Mouse (Mus musculus) kidney, embryonic 15.5 days (tissue): ENCODE measurements around the gene Foxj2. TPM values are rescaled to one million over a fixed set of nuclear protein-coding genes. Genes with fewer than 3 reads are reported as not detected.

Experiments used
- ATAC-seq: fragments of 200-750 bp; cut with Nextera tagmentation; replicated peaks from 2 replicates; pipeline ENCODE4 v1.8.0; 2017; ENCODE audit warnings: moderate TSS enrichment; ENCODE audit not compliant: low FRiP score
- H3K27ac ChIP-seq: fragments of 300-500 bp; sonication (generic); 2 replicates; pipeline ENCODE4 v1.5.1; 2015; ENCODE audit warnings: mild to moderate bottlenecking, inconsistent platforms
- H3K27me3 ChIP-seq: fragments of 300-500 bp; sonication (generic); 2 replicates; pipeline ENCODE4 v1.6.1; 2015; ENCODE audit warnings: inconsistent platforms
- H3K36me3 ChIP-seq: fragments of 300-500 bp; sonication (generic); 2 replicates; pipeline ENCODE4 v1.6.1; 2015; ENCODE audit warnings: inconsistent platforms
- H3K4me1 ChIP-seq: fragments of 300-500 bp; sonication (generic); 2 replicates; pipeline ENCODE4 v1.6.1; 2015; ENCODE audit warnings: inconsistent platforms
- H3K4me2 ChIP-seq: fragments of 300-500 bp; sonication (generic); 2 replicates; pipeline ENCODE4 v1.6.1; 2015; ENCODE audit warnings: moderate library complexity, mild to moderate bottlenecking, inconsistent platforms
- H3K4me3 ChIP-seq: fragments of 300-500 bp; sonication (generic); replicated peaks from 2 replicates; pipeline ENCODE4 v1.5.1; 2015; ENCODE audit warnings: mild to moderate bottlenecking, inconsistent platforms
- H3K9ac ChIP-seq: fragments of 300-500 bp; sonication (generic); 2 replicates; pipeline ENCODE4 v1.6.1; 2015; ENCODE audit warnings: mild to moderate bottlenecking, inconsistent platforms
- H3K9me3 ChIP-seq: fragments of 300-500 bp; sonication (generic); replicated peaks from 2 replicates; pipeline ENCODE4 v1.6.1; 2016; ENCODE audit warnings: inconsistent platforms
- WGBS: fragments of 180-500 bp; shearing (Covaris S2); methylation state at CpG from one replicate; pipeline ENCODE4 v1.1.7; 2015; ENCODE audit warnings: mixed read lengths; 5-methylcytosine and 5-hydroxymethylcytosine counted together
- microRNA-seq: library from miRNA; unstranded; fragments of <30 nt; microRNA quantifications from one replicate; pipeline ENCODE4, GENCODE M21; 2016
- polyA plus RNA-seq: library from polyadenylated mRNA; unstranded; fragments of >200 nt; fragmentation: Nextera tagmentation; extraction: Ambion mirVana; gene quantifications from 2 replicates; pipeline ENCODE4 v1.2.1, GENCODE M21; 2015

Foxj2 gene
- polyA plus RNA-seq, 1 experiment from 2014 or later, result 6.3 TPM

- no peak for ATAC-seq
- no peaks in the 10 kb centered on the region for H3K4me1 ChIP-seq
- H3K4me3 ChIP-seq, result no peak overlapping the region
- no peak overlapping the region for H3K9ac ChIP-seq
- H3K27ac ChIP-seq, result no peak overlapping the region
- H3K9me3 ChIP-seq, result no peaks in the 10 kb centered on the region
- H3K36me3 ChIP-seq, result peaks cover 95% of the 10 kb centered on the region
- H3K4me2 ChIP-seq, result no peak overlapping the region
- WGBS, result 91% methylated on average over 9 of the region's 9 CpGs
- no peaks in the 10 kb centered on the region for H3K27me3 ChIP-seq
Observed at GRCm38 (mm10) chr6:122883603-122884002, 63.9 kb downstream of the Foxj2 start.

DNA sequence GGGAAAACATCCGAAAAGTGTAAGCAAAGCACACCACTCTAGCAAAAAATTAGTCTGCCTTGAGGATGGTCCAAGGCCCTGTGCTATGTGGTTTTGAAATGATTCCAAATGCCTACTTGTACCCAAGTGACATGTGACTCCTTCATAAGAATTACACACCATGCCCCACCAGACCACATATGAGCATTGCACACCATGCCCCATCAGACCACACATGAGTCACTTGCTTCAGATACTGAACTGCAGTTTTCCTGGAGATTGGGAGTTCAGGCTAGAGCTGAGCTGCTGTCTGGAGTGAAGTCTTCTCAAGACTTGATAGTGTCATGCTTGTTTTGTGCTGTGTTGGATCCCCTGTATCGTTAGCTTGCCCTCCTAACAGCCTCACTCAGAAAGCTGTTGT lies 69.9 kb downstream of the Foxj2 start:
- WGBS, result 90% methylated on average over 2 of the region's 2 CpGs
- ATAC-seq, result no peak
- no peaks in the 10 kb centered on the region for H3K9me3 ChIP-seq

GRCm38 (mm10) chr6:122892442-122893049 lies 72.8 kb downstream of the Foxj2 start:
- H3K4me3 ChIP-seq, result no peak overlapping the region

More for the DNA sequence above, 69.9 kb downstream of the Foxj2 start:
- H3K4me2 ChIP-seq, result no peak overlapping the region
- no peak overlapping the region for H3K4me3 ChIP-seq
- H3K27ac ChIP-seq, result no peak overlapping the region
- no peak overlapping the region for H3K9ac ChIP-seq
- H3K27me3 ChIP-seq, result no peaks in the 10 kb centered on the region
- H3K4me1 ChIP-seq, result no peaks in the 10 kb centered on the region
- peaks cover 64% of the 10 kb centered on the region for H3K36me3 ChIP-seq

More at GRCm38 (mm10) chr6:122892442-122893049, 72.8 kb downstream of the Foxj2 start:
- Histone ChIP-seq H3K4me1 (no peaks in the 10 kb centered on the region), H3K27ac (no peak overlapping the region), H3K27me3 (no peaks in the 10 kb centered on the region), H3K4me2 (no peak overlapping the region), H3K9me3 (no peaks in the 10 kb centered on the region), H3K9ac (no peak overlapping the region), H3K36me3 (peaks cover 42% of the 10 kb centered on the region)
- WGBS, result 10% methylated on average over 2 of the region's 2 CpGs
- ATAC-seq, result no peak

Small RNA genes lying within 50 kb of the gene (microRNA-seq; reads per million reads assigned to microRNA genes)
- gene Mir7231, result not detected

Other genes with a start within 250 kb of the Foxj2 start
- gene Apobec1, start 217.5 kb upstream of the Foxj2 start, polyA plus RNA-seq, result 3.3 and 4.3 TPM in 2 replicates
- not detected in 2 replicates for gene Gdf3, start 209.8 kb upstream of the Foxj2 start, polyA plus RNA-seq
- gene Dppa3, start 193.5 kb upstream of the Foxj2 start, polyA plus RNA-seq, result not detected in 2 replicates
- 0.14 TPM in 1 of 2 replicates, not detected in the other for gene Nanog, start 112.4 kb upstream of the Foxj2 start, polyA plus RNA-seq
- gene Slc2a3, start 18.3 kb upstream of the Foxj2 start, polyA plus RNA-seq, result 7.8 and 10.4 TPM in 2 replicates
- gene C3ar1, start 36.2 kb downstream of the Foxj2 start, polyA plus RNA-seq, result 1.9 and 2.1 TPM in 2 replicates
- gene Necap1, start 54.6 kb downstream of the Foxj2 start, polyA plus RNA-seq, result 53.1 and 55.9 TPM in 2 replicates
- 3.8 and 4.2 TPM in 2 replicates for gene Clec4a1, start 101.9 kb downstream of the Foxj2 start, polyA plus RNA-seq
- 2.8 and 4.0 TPM in 2 replicates for gene Clec4a3, start 132.6 kb downstream of the Foxj2 start, polyA plus RNA-seq
- gene Clec4a4, start 170.5 kb downstream of the Foxj2 start, polyA plus RNA-seq, result not detected in 2 replicates
- not detected in 2 replicates for gene Clec4b1, start 230.0 kb downstream of the Foxj2 start, polyA plus RNA-seq